Mouse (Mus musculus) midbrain, embryonic 11.5 days (tissue): ENCODE measurements around the gene Iqcd. TPM values are rescaled to one million over a fixed set of nuclear protein-coding genes. Genes with fewer than 3 reads are reported as not detected.

ENCODE experiments used
- ATAC-seq: fragments of 200-750 bp; cut with Nextera tagmentation; 2 replicates; pipeline ENCODE4 v1.8.0; 2017; ENCODE audit warnings: moderate TSS enrichment, moderate library complexity; ENCODE audit not compliant: low FRiP score
- DNase-seq: peaks from one replicate; pipeline ENCODE4 v3.0.0; 2015; ENCODE audit warnings: low spot score; ENCODE audit errors: missing footprints
- H3K27ac ChIP-seq: fragments of 300-500 bp; sonication (generic); 2 replicates; pipeline ENCODE4 v1.5.1; 2014; ENCODE audit warnings: low read depth, low read length
- H3K27me3 ChIP-seq: fragments of 300-500 bp; sonication (generic); 2 replicates; pipeline ENCODE4 v1.6.1; 2014; ENCODE audit warnings: mild to moderate bottlenecking, low read length, moderate library complexity, mixed read lengths; ENCODE audit not compliant: control insufficient read depth, insufficient read depth
- H3K36me3 ChIP-seq: fragments of 300-500 bp; sonication (generic); 2 replicates; pipeline ENCODE4 v1.6.1; 2014; ENCODE audit warnings: mild to moderate bottlenecking, low read length, moderate library complexity, mixed read lengths; ENCODE audit not compliant: control insufficient read depth, insufficient read depth
- H3K4me1 ChIP-seq: fragments of 300-500 bp; sonication (generic); 2 replicates; pipeline ENCODE4 v1.6.1; 2014; ENCODE audit warnings: low read length; ENCODE audit not compliant: control insufficient read depth, insufficient read depth
- H3K4me2 ChIP-seq: fragments of 300-500 bp; sonication (generic); 2 replicates; pipeline ENCODE4 v1.6.1; 2014; ENCODE audit warnings: mild to moderate bottlenecking, moderate library complexity
- H3K4me3 ChIP-seq: fragments of 300-500 bp; sonication (generic); 2 replicates; pipeline ENCODE4 v1.5.1; 2014; ENCODE audit warnings: low read depth, low read length
- H3K9ac ChIP-seq: fragments of 300-500 bp; sonication (generic); 2 replicates; pipeline ENCODE4 v1.6.1; 2014; ENCODE audit warnings: low read length
- H3K9me3 ChIP-seq: fragments of 300-500 bp; sonication (generic); 2 replicates; pipeline ENCODE4 v1.6.1; 2016; ENCODE audit warnings: low read length; ENCODE audit not compliant: control insufficient read depth
- WGBS: fragments of 180-500 bp; shearing (Covaris S2); extraction: QIAGEN DNeasy Blood & Tissue Kit; methylation state at CpG from one replicate; pipeline ENCODE4 v1.1.7; 2014; 5-methylcytosine and 5-hydroxymethylcytosine counted together
- polyA plus RNA-seq: library from polyadenylated mRNA; unstranded; fragments of >200 nt; fragmentation: Nextera tagmentation; extraction: Ambion mirVana; gene quantifications from 2 replicates; pipeline ENCODE4 v1.2.1, GENCODE M21; 2014

Iqcd gene
- polyA plus RNA-seq, 1 experiment from 2014 or later = 0.25 TPM

- H3K4me2 ChIP-seq = no peak overlapping the region
Observed at GRCm38 (mm10) chr5:120568964-120569363, 19.9 kb upstream of the Iqcd start.

GRCm38 (mm10) chr5:120569791-120570190, 19.0 kb upstream of the Iqcd start:
- H3K27me3 ChIP-seq = no peaks in the 10 kb centered on the region
- H3K27ac ChIP-seq = no peak overlapping the region
- H3K4me1 ChIP-seq = peaks cover 32% of the 10 kb centered on the region
- no peak overlapping the region for H3K9ac ChIP-seq
- H3K9me3 ChIP-seq = no peaks in the 10 kb centered on the region
- H3K4me2 ChIP-seq = no peak overlapping the region
- 93% methylated on average over 3 of the region's 3 CpGs for WGBS
- no peak for DNase-seq
- H3K4me3 ChIP-seq = no peak overlapping the region
- ATAC-seq = no peak
- no peaks in the 10 kb centered on the region for H3K36me3 ChIP-seq

More at GRCm38 (mm10) chr5:120568964-120569363, 19.9 kb upstream of the Iqcd start:
- no peak for DNase-seq
- Histone ChIP-seq H3K36me3 (no peaks in the 10 kb centered on the region), H3K4me1 (peaks cover 32% of the 10 kb centered on the region), H3K9me3 (no peaks in the 10 kb centered on the region), H3K27ac (no peak overlapping the region), H3K4me3 (no peak overlapping the region), H3K27me3 (no peaks in the 10 kb centered on the region), H3K9ac (no peak overlapping the region)
- 93% methylated on average over 4 of the region's 4 CpGs for WGBS
- ATAC-seq = no peak

- Histone ChIP-seq H3K27me3 (no peaks in the 10 kb centered on the region), H3K9me3 (no peaks in the 10 kb centered on the region), H3K4me3 (no peak overlapping the region), H3K36me3 (no peaks in the 10 kb centered on the region), H3K4me1 (peaks cover 32% of the 10 kb centered on the region), H3K4me2 (no peak overlapping the region), H3K27ac (no peak overlapping the region), H3K9ac (no peak overlapping the region)
- 86% methylated on average over 11 of the region's 11 CpGs for WGBS
- ATAC-seq (no peak), DNase-seq (no peak)
Observed at GRCm38 (mm10) chr5:120570289-120570897, 18.4 kb upstream of the Iqcd start.

- H3K36me3 ChIP-seq = no peaks in the 10 kb centered on the region
- no peaks in the 10 kb centered on the region for H3K9me3 ChIP-seq
- H3K27me3 ChIP-seq = no peaks in the 10 kb centered on the region
- H3K27ac ChIP-seq = no peak overlapping the region
- peaks cover 27% of the 10 kb centered on the region for H3K4me1 ChIP-seq
- H3K4me3 ChIP-seq = no peak overlapping the region
- DNase-seq (no peak), ATAC-seq (no peak)
- no peak overlapping the region for H3K9ac ChIP-seq
- WGBS = 62% methylated on average over 14 of the region's 14 CpGs
- no peak overlapping the region for H3K4me2 ChIP-seq
Observed at GRCm38 (mm10) chr5:120571056-120571740, 17.6 kb upstream of the Iqcd start.

- no peak overlapping the region for H3K4me3 ChIP-seq
- H3K9ac ChIP-seq = no peak overlapping the region
- H3K36me3 ChIP-seq = no peaks in the 10 kb centered on the region
- no peaks in the 10 kb centered on the region for H3K9me3 ChIP-seq
- peaks cover 9% of the 10 kb centered on the region; the same call in 1 of the 2 replicates for H3K4me1 ChIP-seq
- WGBS = 77% methylated on average over 10 of the region's 10 CpGs
- no peak overlapping the region for H3K4me2 ChIP-seq
- ATAC-seq = no peak
- no peaks in the 10 kb centered on the region for H3K27me3 ChIP-seq
- no peak for DNase-seq
- H3K27ac ChIP-seq = no peak overlapping the region
Observed at GRCm38 (mm10) chr5:120574469-120575063, 14.2 kb upstream of the Iqcd start.

GRCm38 (mm10) chr5:120576781-120577301, 12.0 kb upstream of the Iqcd start:
- no peak overlapping the region for H3K4me3 ChIP-seq
- no peaks in the 10 kb centered on the region for H3K36me3 ChIP-seq
- ATAC-seq = no peak
- H3K27me3 ChIP-seq = no peaks in the 10 kb centered on the region
- H3K27ac ChIP-seq = no peak overlapping the region
- 86% methylated on average over 11 of the region's 11 CpGs for WGBS
- peaks cover 6% of the 10 kb centered on the region; the same call in 1 of the 2 replicates for H3K4me1 ChIP-seq
- H3K4me2 ChIP-seq = no peak overlapping the region
- no peak for DNase-seq
- H3K9ac ChIP-seq = no peak overlapping the region
- no peaks in the 10 kb centered on the region for H3K9me3 ChIP-seq

GRCm38 (mm10) chr5:120577935-120578441, 10.8 kb upstream of the Iqcd start:
- WGBS = 55% methylated on average over 10 of the region's 10 CpGs
- no peak overlapping the region for H3K9ac ChIP-seq
- H3K27me3 ChIP-seq = no peaks in the 10 kb centered on the region
- H3K36me3 ChIP-seq = no peaks in the 10 kb centered on the region
- H3K4me3 ChIP-seq = no peak overlapping the region
- DNase-seq (no peak), ATAC-seq (no peak)
- no peak overlapping the region for H3K27ac ChIP-seq
- no peak overlapping the region for H3K4me2 ChIP-seq
- no peaks in the 10 kb centered on the region for H3K9me3 ChIP-seq
- peaks cover 6% of the 10 kb centered on the region; the same call in 1 of the 2 replicates for H3K4me1 ChIP-seq

GRCm38 (mm10) chr5:120578504-120579081, 10.2 kb upstream of the Iqcd start:
- Histone ChIP-seq H3K36me3 (no peaks in the 10 kb centered on the region), H3K27ac (no peak overlapping the region), H3K27me3 (no peaks in the 10 kb centered on the region), H3K4me3 (no peak overlapping the region), H3K9ac (no peak overlapping the region), H3K4me2 (no peak overlapping the region), H3K4me1 (peaks cover 6% of the 10 kb centered on the region; the same call in 1 of the 2 replicates), H3K9me3 (no peaks in the 10 kb centered on the region)
- WGBS = 74% methylated on average over 12 of the region's 12 CpGs
- ATAC-seq = no peak
- DNase-seq = no peak
